Mouse (Mus musculus): ENCODE measurements around the gene Rnf115.

The Rnf115 gene

GRCm38 (mm10) chr3:96788506-96788905 lies 61.0 kb downstream of the Rnf115 start:
- DNase-seq, result peak; percentile 58

- DNase-seq, result no peak
Measured at GRCm38 (mm10) chr3:96800254-96800653, 72.8 kb downstream of the Rnf115 start.

- DNase-seq, result no peak
Measured at GRCm38 (mm10) chr3:96802214-96802613, 74.8 kb downstream of the Rnf115 start.

- no peak for DNase-seq
Measured at GRCm38 (mm10) chr3:96808136-96808535, 80.7 kb downstream of the Rnf115 start.

DNA sequence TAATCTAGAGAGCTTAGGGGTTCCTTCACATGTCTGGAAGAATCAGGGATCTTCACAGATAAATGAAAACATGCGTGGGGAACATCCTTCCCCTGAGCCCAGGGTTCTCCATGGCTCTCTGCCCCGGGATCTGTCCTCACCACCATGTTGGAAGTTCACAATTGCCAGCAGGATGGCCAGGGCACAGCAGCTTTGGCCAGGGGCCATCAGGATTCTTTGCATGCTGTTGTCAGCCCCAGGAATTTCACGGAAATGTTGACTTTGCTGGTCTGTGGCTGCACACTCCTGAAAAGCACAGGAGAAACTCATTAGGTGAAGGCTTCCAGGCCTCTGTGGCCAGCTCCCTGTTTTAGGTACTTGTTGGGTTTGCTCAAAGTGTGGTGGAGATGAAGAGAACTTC lies 81.2 kb downstream of the Rnf115 start:
- DNase-seq, result no peak

GRCm38 (mm10) chr3:96811232-96811631 lies 83.8 kb downstream of the Rnf115 start:
- DNase-seq, result no peak

- peak; percentile 92 for DNase-seq
Measured at GRCm38 (mm10) chr3:96812395-96813091, 85.1 kb downstream of the Rnf115 start.

DNA sequence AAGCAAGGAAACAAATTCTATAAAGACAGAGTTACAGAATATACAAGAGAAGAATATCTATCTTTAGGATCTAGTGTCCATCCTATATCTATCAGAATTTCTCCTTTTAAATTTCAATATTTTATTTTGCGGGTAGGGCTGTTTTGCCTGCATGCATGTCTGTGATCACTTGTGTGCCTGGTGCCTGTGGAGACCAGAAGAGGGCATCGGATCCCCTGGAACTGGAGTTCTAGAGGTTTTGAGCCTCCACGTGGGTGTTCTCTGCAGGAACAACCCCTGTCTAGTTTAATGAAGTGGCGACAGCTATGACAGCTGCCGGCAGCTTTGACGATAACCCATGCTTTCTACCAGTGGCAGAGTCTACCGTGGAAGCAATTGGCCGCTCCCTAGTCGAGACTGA lies 85.6 kb downstream of the Rnf115 start:
- DNase-seq, result peak; percentile 80

- peak; percentile 89 for DNase-seq
Measured at GRCm38 (mm10) chr3:96813591-96814244, 86.3 kb downstream of the Rnf115 start.

DNA sequence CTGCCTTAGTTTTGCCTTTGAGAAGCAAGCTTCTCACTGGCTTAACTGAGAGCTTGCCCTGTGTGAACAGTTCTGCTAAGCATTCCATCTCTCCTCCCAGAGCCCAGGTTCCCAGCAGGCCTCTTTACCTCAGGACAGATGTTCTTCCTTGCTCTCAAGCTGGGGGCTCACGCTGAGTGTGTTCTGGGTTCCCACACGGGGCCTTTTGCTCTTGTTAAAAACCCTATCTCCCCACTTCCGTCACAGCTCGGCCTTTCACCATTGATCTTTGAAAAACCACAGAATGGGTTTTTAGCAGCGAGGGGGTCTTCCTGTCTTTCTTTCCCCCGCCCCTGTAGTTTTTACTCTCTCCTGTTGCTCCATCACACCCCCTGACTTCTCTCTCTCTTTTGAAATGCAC lies 86.9 kb downstream of the Rnf115 start:
- no peak for DNase-seq

- peak; percentile 93 for DNase-seq
Measured at GRCm38 (mm10) chr3:96820116-96820915, 92.9 kb downstream of the Rnf115 start.

DNA sequence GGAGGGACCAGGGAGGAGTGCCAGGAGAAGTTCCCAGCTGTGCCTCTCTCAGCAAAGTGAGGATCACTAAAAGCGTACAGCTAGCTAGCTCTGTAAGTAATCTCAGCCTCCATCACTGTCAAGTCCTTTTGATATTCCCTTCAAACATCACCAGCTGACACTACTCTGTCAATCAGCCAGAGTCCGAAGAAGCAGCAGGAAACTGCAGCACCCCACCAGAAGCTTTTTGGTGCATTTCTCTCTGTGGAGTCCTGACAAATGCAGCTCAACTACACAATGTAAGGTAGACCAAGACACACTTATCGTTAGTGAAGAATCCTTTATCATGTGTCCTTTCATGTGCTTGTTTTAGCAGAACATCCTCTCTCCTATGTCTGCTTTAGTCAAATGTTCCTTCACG lies 94.1 kb downstream of the Rnf115 start:
- no peak for DNase-seq

- peak; percentile 77 for DNase-seq
Measured at GRCm38 (mm10) chr3:96823701-96824100, 96.2 kb downstream of the Rnf115 start.

DNA sequence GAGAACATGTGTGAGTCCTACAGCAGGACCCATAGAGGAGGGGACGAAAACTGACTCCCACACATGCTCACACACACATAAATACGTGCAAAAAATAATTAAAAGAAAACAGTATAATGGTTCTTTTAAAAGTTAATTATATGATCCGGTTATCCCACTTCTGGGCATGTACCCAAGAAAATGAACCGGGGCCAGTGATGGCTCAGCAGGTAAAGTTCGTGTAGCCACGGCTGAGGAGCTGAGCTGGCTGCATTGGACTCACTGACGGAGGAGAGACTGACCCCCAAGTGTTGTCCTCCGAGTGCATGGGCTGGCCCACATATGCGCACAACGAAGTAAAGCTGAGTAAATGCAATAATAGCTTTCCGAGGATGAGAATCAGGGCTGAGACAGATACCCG lies 97.2 kb downstream of the Rnf115 start:
- DNase-seq, result peak; percentile 90

- peak; percentile 12 for DNase-seq
Measured at GRCm38 (mm10) chr3:96825261-96825660, 97.8 kb downstream of the Rnf115 start.

DNA sequence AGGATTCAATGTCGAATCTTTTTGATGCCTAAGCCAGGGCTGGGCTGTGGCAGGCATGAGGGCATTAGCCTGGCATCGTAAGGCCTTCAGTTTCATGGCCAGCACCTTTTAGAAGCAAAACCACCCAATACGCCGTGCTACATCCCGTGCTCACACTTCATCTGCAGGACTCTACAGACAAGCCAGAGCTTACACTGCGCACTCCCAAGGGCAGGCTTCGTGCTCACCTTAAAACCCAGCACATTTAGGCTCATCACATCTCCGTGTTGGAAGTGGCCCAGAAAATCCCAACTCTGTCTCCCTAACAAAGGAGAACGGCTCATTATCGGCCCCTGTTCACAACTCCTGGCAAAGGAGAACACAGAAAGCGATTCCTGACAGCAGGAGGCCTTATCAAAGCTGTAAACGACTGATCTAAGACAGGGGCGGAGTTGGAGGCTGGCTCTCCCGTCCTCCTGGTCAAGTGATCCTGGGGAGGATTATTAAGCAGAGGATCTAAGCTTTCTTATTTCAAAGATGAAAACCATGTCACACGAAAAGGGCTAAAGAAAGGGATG lies 100.9 kb downstream of the Rnf115 start:
- DNase-seq, result peak; percentile 44

- no peak for DNase-seq
Measured at GRCm38 (mm10) chr3:96828984-96829383, 101.5 kb downstream of the Rnf115 start, which contains the start of the genes Pdzk1 and Cd160. Gene Pdzk1, plus strand, starts transcription at chr3:96829284. Gene Cd160, minus strand, starts transcription at chr3:96829351.

DNA sequence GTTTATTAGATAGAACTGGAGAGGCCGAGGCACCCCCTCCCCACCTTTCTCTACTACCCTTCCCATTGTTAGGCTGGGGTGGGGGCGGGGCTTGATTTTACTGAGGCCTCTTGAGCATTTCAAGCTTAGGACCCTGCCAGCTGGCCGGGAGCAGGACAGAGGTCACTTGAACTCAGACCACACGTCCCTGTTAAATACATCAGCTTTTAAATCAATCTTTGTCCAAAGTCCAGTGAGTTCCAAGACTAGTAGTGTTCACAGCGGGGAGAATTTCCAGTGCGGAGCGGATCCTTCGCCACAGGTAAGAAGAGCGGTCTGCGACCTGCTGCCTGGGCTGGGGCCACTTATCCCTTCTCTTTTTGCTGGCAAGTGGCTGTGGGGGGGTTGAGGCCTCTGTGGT lies 102.4 kb downstream of the Rnf115 start:
- DNase-seq, result peak; percentile 92

DNA sequence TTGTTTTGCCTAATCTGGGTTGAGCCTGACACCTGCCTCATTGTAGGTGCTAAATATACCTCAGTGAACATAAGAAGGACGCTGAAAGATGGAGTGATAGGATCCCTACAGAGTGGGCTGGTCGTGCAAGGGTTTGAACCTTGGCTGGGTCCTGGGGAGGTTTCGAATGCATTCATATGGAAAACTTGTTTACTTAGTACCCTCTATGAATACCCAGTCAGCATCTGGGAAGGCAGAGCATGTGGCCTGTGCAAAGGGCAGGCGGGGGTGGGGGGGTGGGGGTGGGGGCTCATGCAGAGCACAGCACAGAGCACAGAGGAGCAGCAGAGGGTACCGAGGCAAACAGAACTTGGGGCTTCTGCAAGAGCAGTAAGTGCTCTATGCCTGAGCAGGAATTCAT lies 105.5 kb downstream of the Rnf115 start:
- DNase-seq, result peak; percentile 82

GRCm38 (mm10) chr3:96834587-96835348 lies 107.3 kb downstream of the Rnf115 start:
- peak; percentile 88 for DNase-seq

DNA sequence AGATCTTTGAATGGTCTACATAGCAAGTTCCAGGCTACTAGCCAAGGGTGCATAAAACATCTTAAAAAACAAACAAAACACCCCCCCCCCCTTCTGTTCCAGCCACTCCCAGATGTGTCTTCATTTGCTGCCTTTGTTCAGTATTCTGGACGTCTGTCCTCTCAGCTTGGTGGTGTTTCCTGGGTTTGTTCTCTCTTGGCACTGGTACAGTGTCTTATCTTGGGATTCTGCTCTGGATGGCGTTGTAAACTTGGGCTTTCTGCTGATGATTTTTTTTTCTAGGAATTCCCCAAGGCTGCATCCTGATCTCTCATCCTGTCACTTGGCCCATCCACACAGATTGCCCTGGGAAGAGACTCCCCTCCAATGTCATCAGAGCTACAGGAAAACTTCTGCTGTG lies 109.0 kb downstream of the Rnf115 start:
- DNase-seq, result no peak

GRCm38 (mm10) chr3:96838996-96839645 lies 111.7 kb downstream of the Rnf115 start:
- DNase-seq, result peak; percentile 87
